Mouse (Mus musculus): Measurements from ENCODE around the gene Rgma. TPM values are rescaled to one million over a fixed set of nuclear protein-coding genes. Genes with fewer than 3 reads are reported as not detected.

Rgma gene
- polyA plus RNA-seq (2015; fragmentation: Nextera tagmentation; extraction: Ambion mirVana): 20.3 and 25.2 TPM in 2 replicates

GRCm38 (mm10) chr7:73375257-73376100, at the start of gene Rgma:
Rgma (plus strand) TSS chr7:73375509.
- H3K9ac ChIP-seq (replicated peaks): peak within 1 kb of the TSS; percentile 86
- H3K9me3 ChIP-seq: no peaks in the 10 kb centered on the region
- peaks cover 62% of the 10 kb centered on the region for H3K4me1 ChIP-seq
- no peaks in the 10 kb centered on the region for H3K27me3 ChIP-seq
- peak; percentile 86 for ATAC-seq (replicated peaks)
- H3K27ac ChIP-seq (replicated peaks): peak within 1 kb of the TSS; percentile 92
- peak within 1 kb of the TSS; percentile 72 for H3K4me3 ChIP-seq
- H3K4me2 ChIP-seq (replicated peaks): peak within 1 kb of the TSS; percentile 92
- WGBS: under 1% methylated on average over 73 of the region's 85 CpGs
- no peaks in the 10 kb centered on the region for H3K36me3 ChIP-seq

GRCm38 (mm10) chr7:73326236-73326635, 49.1 kb upstream of the Rgma start:
- Histone ChIP-seq H3K27me3 (no peaks in the 10 kb centered on the region), H3K9ac (replicated peaks) (no peak overlapping the region), H3K4me1 (no peaks in the 10 kb centered on the region), H3K4me3 (no peak overlapping the region), H3K36me3 (no peaks in the 10 kb centered on the region), H3K4me2 (replicated peaks) (no peak overlapping the region), H3K9me3 (no peaks in the 10 kb centered on the region), H3K27ac (replicated peaks) (no peak overlapping the region)
- 94% methylated on average over 14 of the region's 14 CpGs for WGBS
- no peak for ATAC-seq (replicated peaks)

- Histone ChIP-seq H3K4me3 (no peak overlapping the region), H3K9me3 (no peaks in the 10 kb centered on the region), H3K27ac (replicated peaks) (no peak overlapping the region), H3K9ac (replicated peaks) (no peak overlapping the region), H3K4me1 (no peaks in the 10 kb centered on the region), H3K36me3 (no peaks in the 10 kb centered on the region), H3K4me2 (replicated peaks) (no peak overlapping the region), H3K27me3 (no peaks in the 10 kb centered on the region)
- WGBS: 94% methylated on average over 11 of the region's 11 CpGs
- ATAC-seq (replicated peaks): no peak
Measured at GRCm38 (mm10) chr7:73326680-73327079, 48.6 kb upstream of the Rgma start.

GRCm38 (mm10) chr7:73327193-73327592, 48.1 kb upstream of the Rgma start:
- no peak overlapping the region for H3K4me3 ChIP-seq
- no peak overlapping the region for H3K4me2 ChIP-seq (replicated peaks)
- no peaks in the 10 kb centered on the region for H3K4me1 ChIP-seq
- ATAC-seq (replicated peaks): no peak
- H3K36me3 ChIP-seq: no peaks in the 10 kb centered on the region
- no peaks in the 10 kb centered on the region for H3K9me3 ChIP-seq
- no peak overlapping the region for H3K9ac ChIP-seq (replicated peaks)
- 85% methylated on average over 8 of the region's 8 CpGs for WGBS
- no peak overlapping the region for H3K27ac ChIP-seq (replicated peaks)
- no peaks in the 10 kb centered on the region for H3K27me3 ChIP-seq

- ATAC-seq (replicated peaks): no peak
- Histone ChIP-seq H3K27ac (replicated peaks) (no peak overlapping the region), H3K4me1 (no peaks in the 10 kb centered on the region), H3K9ac (replicated peaks) (no peak overlapping the region), H3K9me3 (no peaks in the 10 kb centered on the region), H3K36me3 (no peaks in the 10 kb centered on the region), H3K4me2 (replicated peaks) (no peak overlapping the region), H3K27me3 (no peaks in the 10 kb centered on the region), H3K4me3 (no peak overlapping the region)
- 92% methylated on average over 5 of the region's 5 CpGs for WGBS
Measured at GRCm38 (mm10) chr7:73327652-73328051, 47.7 kb upstream of the Rgma start.

- WGBS: 42% methylated on average over 5 of the region's 5 CpGs
- H3K9ac ChIP-seq (replicated peaks): no peak overlapping the region
- H3K4me3 ChIP-seq: no peak overlapping the region
- H3K4me1 ChIP-seq: peaks cover 5% of the 10 kb centered on the region
- H3K9me3 ChIP-seq: no peaks in the 10 kb centered on the region
- no peak overlapping the region for H3K4me2 ChIP-seq (replicated peaks)
- H3K36me3 ChIP-seq: no peaks in the 10 kb centered on the region
- H3K27me3 ChIP-seq: no peaks in the 10 kb centered on the region
- H3K27ac ChIP-seq (replicated peaks): no peak overlapping the region
- ATAC-seq (replicated peaks): no peak
Measured at GRCm38 (mm10) chr7:73328653-73329207, 46.6 kb upstream of the Rgma start.

- Histone ChIP-seq H3K4me1 (peaks cover 24% of the 10 kb centered on the region), H3K4me3 (no peak overlapping the region), H3K27me3 (no peaks in the 10 kb centered on the region), H3K9me3 (no peaks in the 10 kb centered on the region), H3K36me3 (no peaks in the 10 kb centered on the region), H3K4me2 (replicated peaks) (no peak overlapping the region), H3K9ac (replicated peaks) (no peak overlapping the region), H3K27ac (replicated peaks) (no peak overlapping the region)
- no peak for ATAC-seq (replicated peaks)
- WGBS: 85% methylated on average over 12 of the region's 12 CpGs
Measured at GRCm38 (mm10) chr7:73330754-73331153, 44.6 kb upstream of the Rgma start.

GRCm38 (mm10) chr7:73331645-73332044, 43.7 kb upstream of the Rgma start:
- WGBS: 63% methylated on average over 7 of the region's 7 CpGs

GRCm38 (mm10) chr7:73333398-73333988, 41.8 kb upstream of the Rgma start:
- no peak overlapping the region for H3K9ac ChIP-seq (replicated peaks)
- no peak overlapping the region for H3K4me2 ChIP-seq (replicated peaks)
- no peaks in the 10 kb centered on the region for H3K36me3 ChIP-seq
- peaks cover 31% of the 10 kb centered on the region for H3K4me1 ChIP-seq
- H3K9me3 ChIP-seq: no peaks in the 10 kb centered on the region
- 56% methylated on average over 12 of the region's 12 CpGs for WGBS
- H3K27ac ChIP-seq (replicated peaks): no peak overlapping the region
- H3K27me3 ChIP-seq: no peaks in the 10 kb centered on the region
- no peak overlapping the region for H3K4me3 ChIP-seq
- ATAC-seq (replicated peaks): no peak

More at GRCm38 (mm10) chr7:73331645-73332044, 43.7 kb upstream of the Rgma start:
- Histone ChIP-seq H3K4me3 (no peak overlapping the region), H3K36me3 (no peaks in the 10 kb centered on the region), H3K4me2 (replicated peaks) (no peak overlapping the region), H3K4me1 (peaks cover 31% of the 10 kb centered on the region), H3K9me3 (no peaks in the 10 kb centered on the region), H3K27ac (replicated peaks) (no peak overlapping the region), H3K27me3 (no peaks in the 10 kb centered on the region), H3K9ac (replicated peaks) (no peak overlapping the region)
- no peak for ATAC-seq (replicated peaks)

GRCm38 (mm10) chr7:73334883-73335282, 40.4 kb upstream of the Rgma start:
- ATAC-seq (replicated peaks): 0 out of 2 replicates have a peak, but pooled peaks have one; percentile 18
- Histone ChIP-seq H3K9me3 (no peaks in the 10 kb centered on the region), H3K9ac (replicated peaks) (no peak overlapping the region), H3K36me3 (no peaks in the 10 kb centered on the region), H3K4me3 (no peak overlapping the region), H3K4me2 (replicated peaks) (no peak overlapping the region), H3K27ac (replicated peaks) (no peak overlapping the region), H3K4me1 (peaks cover 31% of the 10 kb centered on the region), H3K27me3 (no peaks in the 10 kb centered on the region)
- WGBS: 39% methylated on average over 7 of the region's 7 CpGs

- Histone ChIP-seq H3K4me1 (peaks cover 31% of the 10 kb centered on the region), H3K4me3 (no peak overlapping the region), H3K4me2 (replicated peaks) (no peak overlapping the region), H3K27ac (replicated peaks) (no peak overlapping the region), H3K27me3 (no peaks in the 10 kb centered on the region), H3K9ac (replicated peaks) (0 out of 2 replicates have a peak overlapping the region, but pooled peaks have one; percentile 4), H3K9me3 (no peaks in the 10 kb centered on the region), H3K36me3 (no peaks in the 10 kb centered on the region)
- ATAC-seq (replicated peaks): no peak
- whole genome bisulfite sequencing: 40% methylated on average over 7 of the region's 7 CpGs
Measured at GRCm38 (mm10) chr7:73336380-73336779, 38.9 kb upstream of the Rgma start.

GRCm38 (mm10) chr7:73338353-73338752, 37.0 kb upstream of the Rgma start:
- no peak for ATAC-seq (replicated peaks)
- Histone ChIP-seq H3K9ac (replicated peaks) (no peak overlapping the region), H3K36me3 (no peaks in the 10 kb centered on the region), H3K9me3 (no peaks in the 10 kb centered on the region), H3K27me3 (no peaks in the 10 kb centered on the region), H3K4me1 (peaks cover 29% of the 10 kb centered on the region), H3K4me2 (replicated peaks) (no peak overlapping the region), H3K4me3 (no peak overlapping the region), H3K27ac (replicated peaks) (no peak overlapping the region)
- 85% methylated on average over 5 of the region's 5 CpGs for WGBS

Measured in forebrain, embryonic 15.5 days (tissue).